Mouse (Mus musculus): ENCODE results near the gene Tenm4. TPM values are rescaled to one million over a fixed set of nuclear protein-coding genes. Genes with fewer than 3 reads are reported as not detected.

The Tenm4 gene
- polyA plus RNA-seq, 1 experiment from 2014 or later, result 41.4 TPM

DNA sequence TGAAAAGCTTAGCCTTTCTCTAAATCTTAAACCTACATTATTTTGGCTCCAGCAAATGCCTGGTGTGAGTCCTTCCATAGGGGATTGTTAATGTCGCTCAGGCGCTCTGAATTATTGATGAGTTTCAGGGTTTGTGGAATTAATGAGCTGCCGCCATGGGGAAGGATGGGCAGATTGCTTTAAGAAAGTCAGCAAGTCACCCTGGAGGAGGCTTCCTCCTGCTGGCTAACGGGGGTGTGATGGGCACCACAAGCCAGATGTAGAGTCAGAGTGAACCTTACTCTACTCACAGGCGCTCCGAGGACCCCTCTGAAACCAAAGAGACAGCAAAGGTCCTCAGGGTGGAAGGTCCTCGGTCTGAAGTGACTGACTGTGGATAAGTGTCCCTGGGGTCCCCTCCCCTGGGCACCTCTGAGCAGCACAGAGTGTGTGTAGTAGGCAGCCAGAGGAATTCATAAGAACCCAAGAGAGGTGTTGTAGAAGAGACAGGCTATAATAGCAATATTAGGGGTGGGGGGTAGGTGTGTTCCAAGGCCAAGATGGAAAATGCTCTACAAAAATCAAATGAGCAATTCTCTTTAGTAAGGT is 637.1 kb downstream of the Tenm4 start:
- H3K27me3 ChIP-seq (ENCODE audit: control insufficient read depth, insufficient read depth, low read depth, low read length), result no peaks in the 10 kb centered on the region
- H3K27ac ChIP-seq (ENCODE audit: low read length), result peak overlapping the region; percentile 63
- H3K4me1 ChIP-seq (ENCODE audit: control insufficient read depth, insufficient read depth, low read length), result peaks cover 21% of the 10 kb centered on the region
- no peak overlapping the region for H3K4me2 ChIP-seq (ENCODE audit: low read length)
- H3K9ac ChIP-seq (ENCODE audit: low read depth, low read length), result no peak overlapping the region
- no peaks in the 10 kb centered on the region for H3K36me3 ChIP-seq (ENCODE audit: control insufficient read depth, insufficient read depth, low read length)
- ATAC-seq, result peak; percentile 59
- 35% methylated on average over 7 of the region's 7 CpGs for WGBS
- H3K9me3 ChIP-seq (replicated peaks; ENCODE audit: control insufficient read depth, low read length, poor library complexity, severe bottlenecking), result no peaks in the 10 kb centered on the region
- no peak overlapping the region for H3K4me3 ChIP-seq (ENCODE audit: low read depth, low read length)

GRCm38 (mm10) chr7:96811691-96812090 is 640.6 kb downstream of the Tenm4 start:
- H3K27ac ChIP-seq (ENCODE audit: low read length), result no peak overlapping the region
- ATAC-seq, result no peak
- WGBS, result 91% methylated on average over 11 of the region's 11 CpGs

DNA sequence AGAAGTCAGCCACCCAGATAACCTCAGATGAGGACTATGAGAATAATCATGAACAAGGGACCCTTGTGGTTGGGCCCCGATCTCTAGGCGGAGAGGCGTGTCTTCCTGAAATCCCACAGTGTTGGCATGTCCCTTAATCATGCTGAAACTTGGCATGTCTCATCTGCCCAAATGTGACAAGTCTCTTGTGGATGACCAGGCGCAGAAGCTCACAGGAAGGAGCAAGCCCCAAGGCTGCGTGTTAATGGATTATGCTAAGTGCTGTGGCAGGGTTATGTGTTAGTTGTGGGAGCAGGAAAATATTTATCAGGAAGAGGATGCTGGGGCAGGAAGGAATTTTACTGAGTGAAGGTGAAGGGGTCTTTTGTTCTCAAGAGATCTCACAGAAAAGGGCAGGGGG is 642.0 kb downstream of the Tenm4 start:
- no peak overlapping the region for H3K4me2 ChIP-seq (ENCODE audit: low read length)
- no peak overlapping the region for H3K9ac ChIP-seq (ENCODE audit: low read depth, low read length)
- no peaks in the 10 kb centered on the region for H3K36me3 ChIP-seq (ENCODE audit: control insufficient read depth, insufficient read depth, low read length)
- no peak overlapping the region for H3K27ac ChIP-seq (ENCODE audit: low read length)
- H3K9me3 ChIP-seq (replicated peaks; ENCODE audit: control insufficient read depth, low read length, poor library complexity, severe bottlenecking), result no peaks in the 10 kb centered on the region
- H3K27me3 ChIP-seq (ENCODE audit: control insufficient read depth, insufficient read depth, low read depth, low read length), result no peaks in the 10 kb centered on the region
- peaks cover 16% of the 10 kb centered on the region for H3K4me1 ChIP-seq (ENCODE audit: control insufficient read depth, insufficient read depth, low read length)
- no peak overlapping the region for H3K4me3 ChIP-seq (ENCODE audit: low read depth, low read length)
- WGBS, result 67% methylated on average over 5 of the region's 5 CpGs
- ATAC-seq, result no peak

More at GRCm38 (mm10) chr7:96811691-96812090, 640.6 kb downstream of the Tenm4 start:
- H3K4me3 ChIP-seq (ENCODE audit: low read depth, low read length), result no peak overlapping the region
- H3K4me1 ChIP-seq (ENCODE audit: control insufficient read depth, insufficient read depth, low read length), result peaks cover 26% of the 10 kb centered on the region
- no peak overlapping the region for H3K4me2 ChIP-seq (ENCODE audit: low read length)
- no peak overlapping the region for H3K9ac ChIP-seq (ENCODE audit: low read depth, low read length)
- H3K9me3 ChIP-seq (replicated peaks; ENCODE audit: control insufficient read depth, low read length, poor library complexity, severe bottlenecking), result no peaks in the 10 kb centered on the region
- no peaks in the 10 kb centered on the region for H3K27me3 ChIP-seq (ENCODE audit: control insufficient read depth, insufficient read depth, low read depth, low read length)
- no peaks in the 10 kb centered on the region for H3K36me3 ChIP-seq (ENCODE audit: control insufficient read depth, insufficient read depth, low read length)

DNA sequence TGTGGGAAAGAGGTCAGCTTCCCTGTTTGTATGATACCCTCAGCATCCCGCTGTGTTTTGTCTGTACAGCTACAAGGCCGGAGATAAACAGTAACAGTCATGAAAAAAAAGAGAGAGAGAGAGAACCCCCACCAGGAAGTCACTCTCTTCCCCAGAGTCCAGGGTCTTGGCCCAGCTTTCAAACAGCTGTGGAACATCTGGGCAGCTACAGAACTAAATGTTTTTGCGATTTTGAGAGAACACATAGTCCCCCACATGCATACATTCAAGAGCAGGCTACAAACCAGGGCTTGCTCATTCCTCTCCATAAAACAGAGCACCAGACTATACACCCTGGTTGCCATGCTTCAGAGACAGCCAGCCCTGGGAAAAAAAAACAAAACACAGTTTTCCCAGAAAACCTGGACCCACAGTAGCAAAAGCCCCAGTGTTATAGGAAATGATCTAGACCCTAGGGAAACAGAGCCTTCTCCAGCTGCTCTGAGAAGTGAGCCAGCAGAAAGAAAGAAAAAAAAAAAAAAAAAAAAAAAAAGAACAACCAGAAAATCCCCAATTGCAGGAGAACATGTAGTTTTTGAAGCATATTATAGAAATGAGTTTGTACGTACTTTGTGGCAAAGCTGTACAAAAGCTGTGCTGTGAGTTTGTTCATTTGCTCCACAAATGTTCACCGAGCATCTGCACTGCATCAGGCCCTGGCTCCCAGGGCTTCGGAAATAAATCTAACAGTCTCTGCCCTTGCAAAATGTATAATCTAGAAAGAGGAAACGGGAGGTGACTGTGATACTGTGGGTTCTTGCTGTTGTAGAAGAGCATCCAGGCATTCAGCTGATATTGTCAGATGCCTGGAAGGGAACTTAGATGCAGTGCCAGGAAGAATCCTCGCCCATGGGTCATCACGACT is 642.7 kb downstream of the Tenm4 start:
- H3K4me3 ChIP-seq (ENCODE audit: low read depth, low read length), result no peak overlapping the region
- H3K36me3 ChIP-seq (ENCODE audit: control insufficient read depth, insufficient read depth, low read length), result no peaks in the 10 kb centered on the region
- no peak overlapping the region for H3K9ac ChIP-seq (ENCODE audit: low read depth, low read length)
- no peak overlapping the region for H3K4me2 ChIP-seq (ENCODE audit: low read length)
- H3K27me3 ChIP-seq (ENCODE audit: control insufficient read depth, insufficient read depth, low read depth, low read length), result no peaks in the 10 kb centered on the region
- 82% methylated on average over 9 of the region's 9 CpGs for WGBS
- ATAC-seq, result no peak
- peaks cover 12% of the 10 kb centered on the region for H3K4me1 ChIP-seq (ENCODE audit: control insufficient read depth, insufficient read depth, low read length)
- H3K9me3 ChIP-seq (replicated peaks; ENCODE audit: control insufficient read depth, low read length, poor library complexity, severe bottlenecking), result no peaks in the 10 kb centered on the region
- no peak overlapping the region for H3K27ac ChIP-seq (ENCODE audit: low read length)

- ATAC-seq, result no peak
- Histone ChIP-seq H3K9ac (ENCODE audit: low read depth, low read length) (no peak overlapping the region), H3K27me3 (ENCODE audit: control insufficient read depth, insufficient read depth, low read depth, low read length) (no peaks in the 10 kb centered on the region), H3K4me3 (ENCODE audit: low read depth, low read length) (no peak overlapping the region), H3K27ac (ENCODE audit: low read length) (no peak overlapping the region), H3K4me1 (ENCODE audit: control insufficient read depth, insufficient read depth, low read length) (peaks cover 12% of the 10 kb centered on the region), H3K4me2 (ENCODE audit: low read length) (no peak overlapping the region), H3K9me3 (replicated peaks; ENCODE audit: control insufficient read depth, low read length, poor library complexity, severe bottlenecking) (no peaks in the 10 kb centered on the region), H3K36me3 (ENCODE audit: control insufficient read depth, insufficient read depth, low read length) (no peaks in the 10 kb centered on the region)
These were observed 643.5 kb downstream of the Tenm4 start for GRCm38 (mm10) chr7:96814581-96814980.

- peak; percentile 34; the same call in 1 of the 2 replicates for ATAC-seq
- Histone ChIP-seq H3K4me3 (ENCODE audit: low read depth, low read length) (no peak overlapping the region), H3K9me3 (replicated peaks; ENCODE audit: control insufficient read depth, low read length, poor library complexity, severe bottlenecking) (no peaks in the 10 kb centered on the region), H3K4me2 (ENCODE audit: low read length) (no peak overlapping the region), H3K27ac (ENCODE audit: low read length) (0 out of 2 replicates have a peak overlapping the region, but pooled peaks have one; percentile 18), H3K4me1 (ENCODE audit: control insufficient read depth, insufficient read depth, low read length) (peaks cover 12% of the 10 kb centered on the region), H3K36me3 (ENCODE audit: control insufficient read depth, insufficient read depth, low read length) (no peaks in the 10 kb centered on the region), H3K27me3 (ENCODE audit: control insufficient read depth, insufficient read depth, low read depth, low read length) (no peaks in the 10 kb centered on the region), H3K9ac (ENCODE audit: low read depth, low read length) (no peak overlapping the region)
- WGBS, result 38% methylated on average over 6 of the region's 6 CpGs
These were observed 646.1 kb downstream of the Tenm4 start for GRCm38 (mm10) chr7:96817030-96817674.

- 89% methylated on average over 6 of the region's 6 CpGs for WGBS
- Histone ChIP-seq H3K4me1 (ENCODE audit: control insufficient read depth, insufficient read depth, low read length) (peaks cover 9% of the 10 kb centered on the region), H3K9me3 (replicated peaks; ENCODE audit: control insufficient read depth, low read length, poor library complexity, severe bottlenecking) (no peaks in the 10 kb centered on the region), H3K27ac (ENCODE audit: low read length) (no peak overlapping the region), H3K4me3 (ENCODE audit: low read depth, low read length) (no peak overlapping the region), H3K4me2 (ENCODE audit: low read length) (no peak overlapping the region), H3K36me3 (ENCODE audit: control insufficient read depth, insufficient read depth, low read length) (no peaks in the 10 kb centered on the region), H3K27me3 (ENCODE audit: control insufficient read depth, insufficient read depth, low read depth, low read length) (no peaks in the 10 kb centered on the region), H3K9ac (ENCODE audit: low read depth, low read length) (no peak overlapping the region)
- ATAC-seq, result no peak
These were observed 647.3 kb downstream of the Tenm4 start for GRCm38 (mm10) chr7:96818236-96818916.

GRCm38 (mm10) chr7:96819538-96819937 is 648.5 kb downstream of the Tenm4 start:
- no peaks in the 10 kb centered on the region for H3K9me3 ChIP-seq (replicated peaks; ENCODE audit: control insufficient read depth, low read length, poor library complexity, severe bottlenecking)
- WGBS, result 69% methylated on average over 3 of the region's 3 CpGs
- H3K4me2 ChIP-seq (ENCODE audit: low read length), result no peak overlapping the region
- peaks cover 9% of the 10 kb centered on the region for H3K4me1 ChIP-seq (ENCODE audit: control insufficient read depth, insufficient read depth, low read length)
- no peak overlapping the region for H3K27ac ChIP-seq (ENCODE audit: low read length)
- H3K4me3 ChIP-seq (ENCODE audit: low read depth, low read length), result no peak overlapping the region
- H3K9ac ChIP-seq (ENCODE audit: low read depth, low read length), result no peak overlapping the region
- no peaks in the 10 kb centered on the region for H3K36me3 ChIP-seq (ENCODE audit: control insufficient read depth, insufficient read depth, low read length)
- no peak for ATAC-seq
- H3K27me3 ChIP-seq (ENCODE audit: control insufficient read depth, insufficient read depth, low read depth, low read length), result no peaks in the 10 kb centered on the region
